Mouse (Mus musculus): ENCODE data around the gene Auts2. TPM values are rescaled to one million over a fixed set of nuclear protein-coding genes. Genes with fewer than 3 reads are reported as not detected.

Gene Auts2
- total and polyA plus RNA-seq, 2 experiments from 2014 or later: 35.2 to 57.5 TPM

DNA sequence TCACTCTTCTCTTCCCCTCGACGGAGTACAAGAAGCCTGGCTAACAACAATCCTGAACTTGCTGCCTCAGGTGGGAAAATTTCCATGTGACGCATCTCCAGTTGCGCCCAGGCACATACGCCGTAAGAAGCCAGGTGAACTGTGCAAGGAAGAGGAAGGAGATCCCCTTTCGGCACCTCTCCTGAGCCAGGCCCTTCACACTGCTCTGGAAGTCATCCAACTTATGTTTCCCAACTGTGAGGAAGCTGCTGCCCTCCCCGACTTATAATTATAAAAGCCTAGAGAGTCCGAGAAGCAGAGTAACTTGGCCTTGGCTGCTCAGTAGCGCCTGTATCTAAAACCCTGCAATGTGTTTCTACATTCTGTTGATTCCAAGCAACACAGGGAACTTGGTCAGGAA, 142.6 kb downstream of the Auts2 start:
- Histone ChIP-seq H3K4me2 (ENCODE audit: low read depth, low read length, poor library complexity, severe bottlenecking) (no peak overlapping the region), H3K4me3 (ENCODE audit: low read depth, low read length) (no peak overlapping the region), H3K27ac (ENCODE audit: low read depth, low read length) (no peak overlapping the region), H3K27me3 (ENCODE audit: insufficient read depth, low read length) (no peaks in the 10 kb centered on the region), H3K9ac (replicated peaks; ENCODE audit: low read length, poor library complexity, severe bottlenecking) (no peak overlapping the region), H3K36me3 (ENCODE audit: insufficient read depth, low read length) (no peaks in the 10 kb centered on the region), H3K9me3 (ENCODE audit: low read length) (no peaks in the 10 kb centered on the region), H3K4me1 (ENCODE audit: insufficient read depth, low read length) (peaks cover 5% of the 10 kb centered on the region; the same call in 1 of the 2 replicates)
- DNase-seq (ENCODE audit: low spot score) (no peak), ATAC-seq (ENCODE audit: low FRiP score) (no peak)
- WGBS: 83% methylated on average over 10 of the region's 10 CpGs
- no peak for TF ChIP-seq CTCF (IDR thresholded peaks at IDR 0.05)

DNA sequence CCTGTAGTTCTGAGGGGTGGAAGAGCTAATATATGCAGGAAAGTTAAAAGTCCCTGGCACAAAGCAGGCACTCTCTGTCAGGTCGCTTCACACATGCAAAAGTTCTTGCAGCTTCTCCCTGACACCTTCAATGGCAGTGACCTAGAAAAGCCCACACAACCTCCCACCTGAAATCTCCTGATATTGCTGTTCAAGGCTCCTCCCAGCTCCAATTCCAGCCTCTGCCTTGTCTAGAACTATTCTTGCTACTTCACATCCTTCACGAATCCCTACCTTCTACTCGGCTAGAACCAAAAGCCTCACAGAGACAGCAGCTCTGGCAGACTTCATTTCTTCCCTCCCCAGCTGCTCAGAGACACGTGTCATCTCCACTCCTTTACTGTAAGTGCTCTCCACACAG, 143.7 kb downstream of the Auts2 start:
- WGBS: 51% methylated on average over 4 of the region's 4 CpGs
- H3K27me3 ChIP-seq (ENCODE audit: insufficient read depth, low read length): no peaks in the 10 kb centered on the region
- no peak for ATAC-seq (ENCODE audit: low FRiP score)
- H3K4me2 ChIP-seq (ENCODE audit: low read depth, low read length, poor library complexity, severe bottlenecking): no peak overlapping the region
- H3K4me1 ChIP-seq (ENCODE audit: insufficient read depth, low read length): peaks cover 5% of the 10 kb centered on the region; the same call in 1 of the 2 replicates
- no peak overlapping the region for H3K27ac ChIP-seq (ENCODE audit: low read depth, low read length)
- H3K9me3 ChIP-seq (ENCODE audit: low read length): no peaks in the 10 kb centered on the region
- no peak for DNase-seq (ENCODE audit: low spot score)
- no peak overlapping the region for H3K4me3 ChIP-seq (ENCODE audit: low read depth, low read length)
- no peak for TF ChIP-seq CTCF (IDR thresholded peaks at IDR 0.05)
- H3K36me3 ChIP-seq (ENCODE audit: insufficient read depth, low read length): no peaks in the 10 kb centered on the region
- no peak overlapping the region for H3K9ac ChIP-seq (replicated peaks; ENCODE audit: low read length, poor library complexity, severe bottlenecking)

GRCm38 (mm10) chr5:132395922-132396321, 147.2 kb downstream of the Auts2 start:
- 93% methylated on average over 3 of the region's 3 CpGs for WGBS

DNA sequence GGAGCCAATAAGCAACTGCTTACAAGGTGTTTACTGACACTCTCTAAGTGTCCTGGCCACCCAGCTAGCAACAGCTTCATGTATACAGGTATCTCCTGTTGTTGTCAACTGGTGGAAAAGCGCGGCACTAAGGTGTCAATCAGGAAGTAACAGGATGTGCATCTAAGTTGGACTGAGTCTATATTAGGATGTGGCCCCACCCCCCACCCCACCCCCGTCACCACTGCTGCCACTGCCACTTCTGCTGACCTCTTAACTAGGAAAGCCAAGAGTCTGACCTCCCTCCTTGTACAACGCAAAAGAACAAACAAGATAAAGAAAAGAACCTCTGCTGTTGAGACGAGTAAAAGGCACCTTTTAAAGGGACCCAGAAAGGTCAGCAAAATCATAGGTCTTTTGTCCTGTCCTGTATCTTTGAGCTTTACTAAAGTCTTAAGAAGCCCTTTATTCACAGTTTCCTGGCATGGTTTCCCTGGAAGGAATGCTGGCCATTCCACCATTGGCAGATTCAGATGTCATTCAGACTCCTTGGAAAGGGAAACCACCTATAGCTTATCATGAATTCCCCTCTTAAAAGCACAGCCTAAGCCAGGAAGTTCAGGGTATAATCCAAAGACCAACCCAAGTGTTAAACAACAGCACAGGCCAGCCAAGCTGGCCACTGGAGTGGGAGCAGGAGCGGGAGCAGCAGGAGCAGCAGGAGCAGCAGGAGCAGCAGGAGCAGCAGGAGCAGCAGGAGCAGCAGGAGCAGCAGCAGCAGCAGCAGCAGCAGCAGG, 148.2 kb downstream of the Auts2 start:
- Histone ChIP-seq H3K9ac (replicated peaks; ENCODE audit: low read length, poor library complexity, severe bottlenecking) (no peak overlapping the region), H3K27ac (ENCODE audit: low read depth, low read length) (no peak overlapping the region), H3K9me3 (ENCODE audit: low read length) (no peaks in the 10 kb centered on the region), H3K27me3 (ENCODE audit: insufficient read depth, low read length) (no peaks in the 10 kb centered on the region), H3K4me3 (ENCODE audit: low read depth, low read length) (no peak overlapping the region), H3K4me1 (ENCODE audit: insufficient read depth, low read length) (peaks cover 10% of the 10 kb centered on the region; the same call in 1 of the 2 replicates), H3K36me3 (ENCODE audit: insufficient read depth, low read length) (no peaks in the 10 kb centered on the region), H3K4me2 (ENCODE audit: low read depth, low read length, poor library complexity, severe bottlenecking) (no peak overlapping the region)
- 56% methylated on average over 6 of the region's 6 CpGs for WGBS
- DNase-seq (ENCODE audit: low spot score) (peak; percentile 39), ATAC-seq (ENCODE audit: low FRiP score) (no peak)
- no peak for TF ChIP-seq CTCF (IDR thresholded peaks at IDR 0.05)

More at GRCm38 (mm10) chr5:132395922-132396321, 147.2 kb downstream of the Auts2 start:
- Histone ChIP-seq H3K36me3 (ENCODE audit: insufficient read depth, low read length) (no peaks in the 10 kb centered on the region), H3K9ac (replicated peaks; ENCODE audit: low read length, poor library complexity, severe bottlenecking) (no peak overlapping the region), H3K4me3 (ENCODE audit: low read depth, low read length) (no peak overlapping the region), H3K4me1 (ENCODE audit: insufficient read depth, low read length) (peaks cover 10% of the 10 kb centered on the region; the same call in 1 of the 2 replicates), H3K27me3 (ENCODE audit: insufficient read depth, low read length) (no peaks in the 10 kb centered on the region), H3K27ac (ENCODE audit: low read depth, low read length) (no peak overlapping the region), H3K9me3 (ENCODE audit: low read length) (no peaks in the 10 kb centered on the region), H3K4me2 (ENCODE audit: low read depth, low read length, poor library complexity, severe bottlenecking) (no peak overlapping the region)
- DNase-seq (ENCODE audit: low spot score) (no peak), ATAC-seq (ENCODE audit: low FRiP score) (no peak)
- no peak for TF ChIP-seq CTCF (IDR thresholded peaks at IDR 0.05)

DNA sequence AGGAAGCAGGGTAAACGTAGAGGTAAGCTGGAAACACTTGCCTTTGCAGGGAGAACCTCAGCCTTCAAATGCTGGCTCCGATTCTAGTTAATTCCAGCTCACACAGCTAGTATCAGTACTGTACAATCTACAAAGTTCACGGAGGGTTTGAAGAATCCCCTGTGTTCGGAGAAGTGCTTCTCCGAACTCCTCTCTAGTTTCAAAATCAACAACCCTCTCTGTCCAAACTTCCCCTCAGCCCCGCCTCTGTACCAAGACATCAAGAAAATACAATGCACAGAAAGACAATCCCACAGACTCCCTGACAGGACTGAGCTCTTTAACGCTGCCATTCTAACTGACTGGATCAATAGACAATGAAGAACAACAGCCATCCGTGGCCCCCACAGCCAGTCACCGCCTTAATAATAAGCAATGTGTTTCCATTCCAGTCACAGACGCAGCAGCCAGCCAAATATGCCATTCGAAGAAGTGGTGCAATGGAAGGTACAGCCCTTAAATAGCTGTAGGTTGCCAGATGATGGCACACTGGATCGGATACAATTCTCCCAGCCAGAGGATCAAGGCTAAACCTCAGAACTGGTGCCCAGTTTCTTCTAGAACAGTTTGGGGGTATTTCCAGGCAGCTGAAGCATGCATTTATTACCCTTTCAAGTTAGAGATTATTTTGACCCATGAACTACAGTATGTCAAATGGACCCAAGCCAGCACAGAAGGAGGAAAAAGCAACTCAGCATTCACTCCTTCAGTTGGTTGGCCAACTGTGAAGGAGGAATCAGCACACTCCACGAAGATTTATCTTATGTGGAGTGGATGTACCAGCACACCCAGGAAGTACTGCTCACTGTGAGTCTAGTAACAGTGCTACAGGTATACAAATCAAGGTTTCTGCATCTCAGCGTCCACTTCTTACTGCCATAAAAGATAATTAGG, 151.0 kb downstream of the Auts2 start:
- 30% methylated on average over 14 of the region's 14 CpGs for whole genome bisulfite sequencing
- peak overlapping the region; percentile 12; the same call in 1 of the 2 replicates for H3K4me2 ChIP-seq (ENCODE audit: low read depth, low read length, poor library complexity, severe bottlenecking)

More for the DNA sequence above, 151.0 kb downstream of the Auts2 start:
- no peak overlapping the region for H3K4me3 ChIP-seq (ENCODE audit: low read depth, low read length)
- no peak overlapping the region for H3K9ac ChIP-seq (replicated peaks; ENCODE audit: low read length, poor library complexity, severe bottlenecking)
- peaks cover 8% of the 10 kb centered on the region; the same call in 1 of the 2 replicates for H3K4me1 ChIP-seq (ENCODE audit: insufficient read depth, low read length)
- no peaks in the 10 kb centered on the region for H3K9me3 ChIP-seq (ENCODE audit: low read length)
- H3K27ac ChIP-seq (ENCODE audit: low read depth, low read length): no peak overlapping the region
- DNase-seq (ENCODE audit: low spot score) (peak; percentile 29), ATAC-seq (ENCODE audit: low FRiP score) (no peak)
- H3K27me3 ChIP-seq (ENCODE audit: insufficient read depth, low read length): no peaks in the 10 kb centered on the region
- H3K36me3 ChIP-seq (ENCODE audit: insufficient read depth, low read length): no peaks in the 10 kb centered on the region
- TF ChIP-seq CTCF (IDR thresholded peaks at IDR 0.05): no peak

Data from midbrain, postnatal 0 days (tissue).